In the genomic region with DNA sequence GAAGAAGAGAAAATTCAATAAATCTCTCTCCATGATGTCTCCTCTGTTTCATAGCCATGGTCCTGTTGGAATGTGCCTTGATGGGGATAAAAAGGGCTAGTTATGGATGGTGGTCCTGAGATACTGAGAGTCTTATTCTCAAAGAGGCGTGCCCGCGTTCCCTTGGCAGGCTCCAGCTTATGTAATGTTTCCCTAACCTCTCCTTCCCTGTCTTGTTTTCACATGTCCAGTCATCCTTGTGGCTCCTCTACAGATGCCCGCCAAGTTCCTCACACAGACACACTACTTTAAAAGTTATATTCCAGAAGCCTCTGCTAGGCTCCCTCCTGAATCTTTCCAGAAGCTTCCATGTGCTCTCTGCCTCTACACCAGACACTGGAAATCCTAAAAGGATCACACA, we compare ENCODE assay signal across 25 mouse cellular contexts.
DNase-seq lines count a peak whose midpoint lies in the region; ATAC-seq lines count a peak whose summit lies in the region.
"Had no signal": no experiment of that assay in that cellular context is flagged by ENCODE, and none has a peak within 500 bp of the region (broad histone marks: within the 10 kb centered on the region; RNA-seq: fewer than 3 reads in every experiment).

No protein-coding gene starts in this region.

- no peaks in the 10 kb centered on the region for H3K36me3 ChIP-seq in kidney, embryonic 15.5 days
- H3K36me3 ChIP-seq: embryonic facial prominence, embryonic 12.5 days; embryonic facial prominence, embryonic 15.5 days; heart, embryonic 13.5 days had no signal

- no peak overlapping the region for H3K9ac ChIP-seq in kidney, embryonic 15.5 days
- H3K9ac ChIP-seq: embryonic facial prominence, embryonic 12.5 days; embryonic facial prominence, embryonic 15.5 days; forebrain, postnatal 0 days; heart, embryonic 13.5 days; hindbrain, embryonic 14.5 days had no signal

- H3K4me2 ChIP-seq in kidney, embryonic 15.5 days, result no peak overlapping the region
- H3K4me2 ChIP-seq: embryonic facial prominence, embryonic 12.5 days; embryonic facial prominence, embryonic 15.5 days; heart, embryonic 13.5 days; hindbrain, embryonic 14.5 days had no signal

- WGBS in kidney, embryonic 15.5 days, result 82% methylated on average over 4 of the region's 4 CpGs

- DNase-seq in kidney, adult 11 months, result peak; percentile 34
- DNase-seq in kidney, adult 8-10 months, result peak; percentile 23 to 28
- no peak for DNase-seq in kidney, postnatal 10 days
- peak; percentile 10 for DNase-seq in kidney, postnatal 14 days
- peak; percentile 42 to 43 for DNase-seq in kidney, postnatal 36 days
- DNase-seq: adrenal gland, adult 2 months; adrenal gland, postnatal 14 days; B cell, adult 2 months; cerebellum, adult 11 months; cerebellum, adult 2 months; cerebellum, adult 9-11 months; cerebellum, postnatal 25 days; forebrain, postnatal 0 days; gastrocnemius, adult 2 months; gastrocnemius, postnatal 14 days; heart, adult 18-20 months; heart, postnatal 14 days; heart, postnatal 4 days had no signal

- H3K4me1 ChIP-seq in kidney, embryonic 15.5 days, result no peaks in the 10 kb centered on the region
- H3K4me1 ChIP-seq: embryonic facial prominence, embryonic 12.5 days had no signal

- H3K27me3 ChIP-seq in kidney, embryonic 15.5 days, result peaks cover 5% of the 10 kb centered on the region; the same call in 1 of the 2 replicates
- H3K27me3 ChIP-seq: embryonic facial prominence, embryonic 12.5 days; embryonic facial prominence, embryonic 15.5 days; heart, embryonic 13.5 days had no signal

- H3K4me3 ChIP-seq in kidney, embryonic 15.5 days (replicated peaks), result no peak overlapping the region
- H3K4me3 ChIP-seq: embryonic facial prominence, embryonic 12.5 days; embryonic facial prominence, embryonic 15.5 days; gastrocnemius, adult 2 months; heart, embryonic 13.5 days had no signal

- no peak for ATAC-seq in kidney, embryonic 15.5 days (replicated peaks; ENCODE audit: low FRiP score)
- no peak for ATAC-seq in CD4-positive, CD25-positive, alpha-beta regulatory T cell, adult 4 months
- ATAC-seq: forebrain, embryonic 14.5 days; forebrain, postnatal 0 days had no signal

- no peak overlapping the region for H3K27ac ChIP-seq in kidney, embryonic 15.5 days
- H3K27ac ChIP-seq: embryonic facial prominence, embryonic 12.5 days; embryonic facial prominence, embryonic 15.5 days; gastrocnemius, adult 2 months; heart, embryonic 13.5 days; hindbrain, embryonic 14.5 days had no signal

- no peaks in the 10 kb centered on the region for H3K9me3 ChIP-seq in kidney, embryonic 15.5 days (replicated peaks)
- H3K9me3 ChIP-seq: embryonic facial prominence, embryonic 12.5 days; embryonic facial prominence, embryonic 15.5 days; heart, embryonic 13.5 days had no signal
